Mouse (Mus musculus) MEL (cell line): ENCODE measurements around the gene Fmnl2. TPM values are rescaled to one million over a fixed set of nuclear protein-coding genes. Genes with fewer than 3 reads are reported as not detected.

Source experiments
- DNase-seq: peaks from one replicate; pipeline ENCODE4 v3.0.0; 2011; ENCODE audit warnings: low read depth, low spot score
- H3K27ac ChIP-seq: 2 replicates; pipeline ENCODE4 v1.5.1; 2012; ENCODE audit warnings: low read depth, mild to moderate bottlenecking, control low read depth, low read length, moderate library complexity; ENCODE audit not compliant: control insufficient read depth
- H3K27me3 ChIP-seq, 2 experiments: fragments of 150-350 bp in 1 of 2; sonication (generic) in 1 of 2; 2 replicates each; pipeline ENCODE4 v1.6.1; 2012; ENCODE audit warnings: low read length in 2 of 2, mild to moderate bottlenecking in 2 of 2, improper control_type of control experiment in 1 of 2, moderate library complexity in 1 of 2; ENCODE audit not compliant: insufficient read depth in 2 of 2, control insufficient read depth in 1 of 2
- H3K36me3 ChIP-seq, 2 experiments: 2 replicates each; pipeline ENCODE4 v1.6.1; 2012 to 2014; ENCODE audit warnings: low read length in 2 of 2, improper control_type of control experiment in 1 of 2, inconsistent platforms in 1 of 2, mild to moderate bottlenecking in 1 of 2; ENCODE audit not compliant: insufficient read depth in 2 of 2, control insufficient read depth in 1 of 2
- H3K4me1 ChIP-seq, 2 experiments: fragments of 150-350 bp in 1 of 2; sonication (generic) in 1 of 2; 2 replicates each; pipeline ENCODE4 v1.6.1; 2012; ENCODE audit warnings: low read length in 2 of 2, improper control_type of control experiment in 1 of 2, mild to moderate bottlenecking in 1 of 2; ENCODE audit not compliant: insufficient read depth in 2 of 2, control insufficient read depth in 1 of 2
- H3K4me3 ChIP-seq, 2 experiments: fragments of 150-350 bp in 1 of 2; sonication (generic) in 1 of 2; 2 replicates each; pipeline ENCODE4 v1.5.1; 2012; ENCODE audit warnings: low read depth in 2 of 2, low read length in 2 of 2, mild to moderate bottlenecking in 2 of 2, moderate library complexity in 2 of 2, control low read depth in 1 of 2, improper control_type of control experiment in 1 of 2; ENCODE audit not compliant: control insufficient read depth in 1 of 2, insufficient read depth in 1 of 2
- H3K79me2 ChIP-seq: 2 replicates; pipeline ENCODE4 v1.6.1; 2012; ENCODE audit warnings: mild to moderate bottlenecking, low read length, moderate library complexity; ENCODE audit not compliant: control insufficient read depth, poor library complexity, insufficient read depth
- H3K9ac ChIP-seq: 2 replicates; pipeline ENCODE4 v1.6.1; 2012; ENCODE audit warnings: low read depth, mild to moderate bottlenecking, control low read depth, low read length, moderate library complexity; ENCODE audit not compliant: control insufficient read depth, poor library complexity, severe bottlenecking
- H3K9me3 ChIP-seq: fragments of 150-350 bp; sonication (generic); replicated peaks from 2 replicates; pipeline ENCODE4 v1.6.1; 2012; ENCODE audit warnings: mild to moderate bottlenecking, low read length, improper control_type of control experiment, moderate library complexity; ENCODE audit not compliant: insufficient read depth
- CHD1 ChIP-seq: IDR thresholded peaks from 2 replicates; pipeline ENCODE4 v1.6.1; 2012; ENCODE audit warnings: low read depth, mild to moderate bottlenecking, inconsistent platforms, low read length, improper control_type of control experiment
- CHD2 ChIP-seq: IDR thresholded peaks from 2 replicates; pipeline ENCODE4 v1.6.1; 2011; ENCODE audit warnings: low read length, improper control_type of control experiment
- CTCF ChIP-seq, 3 experiments: IDR thresholded peaks in 2 of 3; conservative IDR thresholded peaks in 1 of 3; 2 replicates each; pipeline ENCODE4 v1.5.1; 2011 to 2012; ENCODE audit warnings: low read length in 3 of 3, low read depth in 2 of 3, mild to moderate bottlenecking in 2 of 3, improper control_type of control experiment in 1 of 3, inconsistent platforms in 1 of 3, mixed read lengths in 1 of 3, moderate library complexity in 1 of 3; ENCODE audit not compliant: control insufficient read depth in 1 of 3, insufficient read depth in 1 of 3, poor library complexity in 1 of 3, severe bottlenecking in 1 of 3
- E2F4 ChIP-seq: IDR thresholded peaks from 2 replicates; pipeline ENCODE4 v1.6.1; 2011; ENCODE audit warnings: low read depth, low read length, improper control_type of control experiment, borderline replicate concordance
- ELF1 ChIP-seq: IDR thresholded peaks from 2 replicates; pipeline ENCODE4 v1.6.1; 2014; ENCODE audit warnings: low read depth, mild to moderate bottlenecking, inconsistent platforms, low read length, improper control_type of control experiment, moderate library complexity
- EP300 ChIP-seq, 2 experiments: IDR thresholded peaks; 2 replicates each; pipeline ENCODE4 v1.6.1; 2011; ENCODE audit warnings: improper control_type of control experiment in 2 of 2, low read length in 2 of 2, low read depth in 1 of 2, mild to moderate bottlenecking in 1 of 2
- GABPA ChIP-seq: IDR thresholded peaks from 2 replicates; pipeline ENCODE4 v1.6.1; 2012; ENCODE audit warnings: low read depth, mild to moderate bottlenecking, inconsistent platforms, low read length, improper control_type of control experiment, moderate library complexity
- GATA1 ChIP-seq: IDR thresholded peaks from 2 replicates; pipeline ENCODE4 v1.6.1; 2011; ENCODE audit warnings: low read depth, low read length, improper control_type of control experiment
- HCFC1 ChIP-seq: IDR thresholded peaks from 2 replicates; pipeline ENCODE4 v1.6.1; 2012; ENCODE audit warnings: low read depth, mild to moderate bottlenecking, inconsistent platforms, low read length, improper control_type of control experiment, moderate library complexity
- JUND ChIP-seq: IDR thresholded peaks from 2 replicates; pipeline ENCODE4 v1.6.1; 2011; ENCODE audit warnings: low read depth, mild to moderate bottlenecking, improper control_type of control experiment, low read length
- MAX ChIP-seq: IDR thresholded peaks from 2 replicates; pipeline ENCODE4 v1.6.1; 2011; ENCODE audit warnings: low read length, improper control_type of control experiment
- MEF2A ChIP-seq: IDR thresholded peaks from 2 replicates; pipeline ENCODE4 v1.6.1; 2014; ENCODE audit warnings: low read depth, mild to moderate bottlenecking, inconsistent platforms, low read length, improper control_type of control experiment; ENCODE audit not compliant: poor library complexity, insufficient replicate concordance, severe bottlenecking; ENCODE audit errors: extremely low read depth
- MXI1 ChIP-seq: IDR thresholded peaks from 2 replicates; pipeline ENCODE4 v1.6.1; 2011; ENCODE audit warnings: mild to moderate bottlenecking, low read depth, low read length, improper control_type of control experiment
- MYC ChIP-seq: IDR thresholded peaks from 2 replicates; pipeline ENCODE4 v1.6.1; 2011; ENCODE audit warnings: low read depth, mild to moderate bottlenecking, low read length, improper control_type of control experiment, moderate library complexity
- NELFE ChIP-seq: IDR thresholded peaks from 2 replicates; pipeline ENCODE4 v1.6.1; 2011; ENCODE audit warnings: low read depth, low read length, improper control_type of control experiment
- NRF1 ChIP-seq: IDR thresholded peaks from 2 replicates; pipeline ENCODE4 v1.6.1; 2014; ENCODE audit warnings: low read depth, mild to moderate bottlenecking, inconsistent platforms, low read length, improper control_type of control experiment, moderate library complexity; ENCODE audit not compliant: poor library complexity, insufficient read depth, severe bottlenecking
- POLR2A ChIP-seq, 2 experiments: IDR thresholded peaks; 2 replicates each; pipeline ENCODE4 v1.6.1; 2011 to 2012; ENCODE audit warnings: low read length in 2 of 2, mild to moderate bottlenecking in 2 of 2, control low read depth in 1 of 2, improper control_type of control experiment in 1 of 2, low read depth in 1 of 2, moderate library complexity in 1 of 2; ENCODE audit not compliant: control insufficient read depth in 1 of 2, insufficient read depth in 1 of 2, poor library complexity in 1 of 2
- POLR2AphosphoS2 ChIP-seq: IDR thresholded peaks from 2 replicates; pipeline ENCODE4 v1.6.1; 2011; ENCODE audit warnings: low read length, improper control_type of control experiment
- POLR2AphosphoS5 ChIP-seq: IDR thresholded peaks from 2 replicates; pipeline ENCODE4 v1.6.1; 2012; ENCODE audit warnings: low read depth, borderline replicate concordance, mild to moderate bottlenecking, inconsistent platforms, low read length, moderate library complexity, mixed read lengths
- RCOR1 ChIP-seq: IDR thresholded peaks from 2 replicates; pipeline ENCODE4 v1.6.1; 2012; ENCODE audit warnings: low read depth, mild to moderate bottlenecking, inconsistent platforms, low read length, improper control_type of control experiment
- SMC3 ChIP-seq: IDR thresholded peaks from 2 replicates; pipeline ENCODE4 v1.6.1; 2011; ENCODE audit warnings: low read depth, low read length, improper control_type of control experiment
- TAL1 ChIP-seq: IDR thresholded peaks from 2 replicates; pipeline ENCODE4 v1.6.1; 2012; ENCODE audit warnings: mild to moderate bottlenecking, inconsistent platforms, low read length, moderate library complexity, mixed read lengths
- TBP ChIP-seq: IDR thresholded peaks from 2 replicates; pipeline ENCODE4 v1.8.0; 2011; ENCODE audit warnings: low read depth, low read length, improper control_type of control experiment
- TCF12 ChIP-seq: IDR thresholded peaks from 2 replicates; pipeline ENCODE4 v1.6.1; 2014; ENCODE audit warnings: low read depth, mild to moderate bottlenecking, inconsistent platforms, low read length, improper control_type of control experiment, moderate library complexity
- UBTF ChIP-seq: IDR thresholded peaks from 2 replicates; pipeline ENCODE4 v1.6.1; 2012; ENCODE audit warnings: low read depth, mild to moderate bottlenecking, inconsistent platforms, low read length, improper control_type of control experiment, moderate library complexity, borderline replicate concordance; ENCODE audit not compliant: insufficient read depth
- USF1 ChIP-seq: IDR thresholded peaks from 2 replicates; pipeline ENCODE4 v1.6.1; 2014; ENCODE audit warnings: low read depth, mild to moderate bottlenecking, inconsistent platforms, low read length, improper control_type of control experiment, moderate library complexity
- USF2 ChIP-seq, 2 experiments: IDR thresholded peaks; 2 replicates each; pipeline ENCODE4 v1.6.1; 2011 to 2012; ENCODE audit warnings: improper control_type of control experiment in 2 of 2, low read length in 2 of 2, borderline replicate concordance in 1 of 2, inconsistent platforms in 1 of 2, low read depth in 1 of 2, mild to moderate bottlenecking in 1 of 2; ENCODE audit not compliant: insufficient read depth in 1 of 2
- ZKSCAN1 ChIP-seq: IDR thresholded peaks from 2 replicates; pipeline ENCODE4 v1.6.1; 2012; ENCODE audit warnings: low read depth, mild to moderate bottlenecking, inconsistent platforms, low read length, improper control_type of control experiment, moderate library complexity
- ZMIZ1 ChIP-seq: IDR thresholded peaks from 2 replicates; pipeline ENCODE4 v1.6.1; 2012; ENCODE audit warnings: low read depth, mild to moderate bottlenecking, inconsistent platforms, low read length, improper control_type of control experiment, moderate library complexity
- polyA plus RNA-seq, 2 experiments: library from polyadenylated mRNA; stranded (reverse) in 1 of 2; unstranded in 1 of 2; fragments of >175 nt in 1 of 2; fragments of >200 nt in 1 of 2; gene quantifications; 2 replicates each; pipeline versions ENCODE4 v1.2.1 to v1.2.4; 2012; ENCODE audit warnings: low replicate concordance in 2 of 2, low read depth in 1 of 2; ENCODE audit not compliant: insufficient read length in 2 of 2, insufficient read depth in 1 of 2, missing spikeins in 1 of 2
- total RNA-seq: library from RNA; depleted of rRNA; stranded (reverse); fragments of 300-350 nt; gene quantifications from 2 replicates; pipeline ENCODE4 v1.2.3, GENCODE M21; 2012

The Fmnl2 gene
- total and polyA plus RNA-seq, 3 experiments, result not detected

GRCm38 (mm10) chr2:52958535-52959290 is 101.1 kb downstream of the Fmnl2 start:
- no peaks in the 10 kb centered on the region for H3K9me3 ChIP-seq
- no peaks in the 10 kb centered on the region for H3K4me1 ChIP-seq
- H3K27ac ChIP-seq, result no peak overlapping the region
- no peak for DNase-seq
- no peak overlapping the region for H3K4me3 ChIP-seq
- H3K36me3 ChIP-seq, result no peaks in the 10 kb centered on the region
- no peaks in the 10 kb centered on the region for H3K79me2 ChIP-seq
- no peak for TF ChIP-seq GATA1
- TF ChIP-seq NRF1, result no peak
- TF ChIP-seq TCF12, result no peak
- TF ChIP-seq TAL1, result no peak
- TF ChIP-seq USF2 (IDR thresholded peaks at IDR 0.05; ENCODE audit: borderline replicate concordance in 1 of 2, insufficient read depth in 1 of 2, low read depth in 1 of 2, low read length in 2 of 2), result no peak
- no peak for TF ChIP-seq POLR2AphosphoS2
- TF ChIP-seq MAX, result no peak
- TF ChIP-seq HCFC1, result no peak
- no peak for TF ChIP-seq CTCF (IDR thresholded peaks at IDR 0.05 in 2 of 3, conservative IDR thresholded peaks at IDR 0.05 in 1 of 3; ENCODE audit: control insufficient read depth in 1 of 3, insufficient read depth in 1 of 3, low read depth in 2 of 3, low read length in 3 of 3, poor library complexity in 1 of 3, severe bottlenecking in 1 of 3)
- TF ChIP-seq POLR2A (IDR thresholded peaks at IDR 0.05; ENCODE audit: control insufficient read depth in 1 of 2, insufficient read depth in 1 of 2, low read depth in 1 of 2, low read length in 2 of 2, poor library complexity in 1 of 2), result no peak
- TF ChIP-seq UBTF, result no peak
- no peak for TF ChIP-seq POLR2AphosphoS5
- no peak for TF ChIP-seq CHD1
- TF ChIP-seq RCOR1, result no peak
- no peak for TF ChIP-seq EP300 (IDR thresholded peaks at IDR 0.05; ENCODE audit: low read depth in 1 of 2, low read length in 2 of 2)
- TF ChIP-seq MEF2A, result no peak
- H3K27me3 ChIP-seq, result no peaks in the 10 kb centered on the region
- no peak overlapping the region for H3K9ac ChIP-seq

GRCm38 (mm10) chr2:52959291-52959621 is 101.6 kb downstream of the Fmnl2 start:
- H3K4me1 ChIP-seq, result no peaks in the 10 kb centered on the region
- no peak for DNase-seq
- no peak overlapping the region for H3K4me3 ChIP-seq
- no peaks in the 10 kb centered on the region for H3K36me3 ChIP-seq
- H3K27me3 ChIP-seq, result no peaks in the 10 kb centered on the region
- H3K27ac ChIP-seq, result no peak overlapping the region
- TF ChIP-seq ZMIZ1 (no peak), GABPA (no peak), RCOR1 (no peak), USF2 (IDR thresholded peaks at IDR 0.05; ENCODE audit: borderline replicate concordance in 1 of 2, insufficient read depth in 1 of 2, low read depth in 1 of 2, low read length in 2 of 2) (no peak), ELF1 (no peak), USF1 (no peak), CHD2 (no peak), JUND (no peak), E2F4 (no peak), TBP (no peak), NELFE (no peak), ZKSCAN1 (no peak), MXI1 (no peak), MYC (no peak), CTCF (IDR thresholded peaks at IDR 0.05 in 2 of 3, conservative IDR thresholded peaks at IDR 0.05 in 1 of 3; ENCODE audit: control insufficient read depth in 1 of 3, insufficient read depth in 1 of 3, low read depth in 2 of 3, low read length in 3 of 3, poor library complexity in 1 of 3, severe bottlenecking in 1 of 3) (no peak), MAX (no peak), POLR2AphosphoS5 (no peak), SMC3 (no peak), NRF1 (no peak)
- H3K9ac ChIP-seq, result no peak overlapping the region
- no peaks in the 10 kb centered on the region for H3K9me3 ChIP-seq
- no peaks in the 10 kb centered on the region for H3K79me2 ChIP-seq
